Mouse (Mus musculus): ENCODE data around the gene Ctnnbip1.

DNA sequence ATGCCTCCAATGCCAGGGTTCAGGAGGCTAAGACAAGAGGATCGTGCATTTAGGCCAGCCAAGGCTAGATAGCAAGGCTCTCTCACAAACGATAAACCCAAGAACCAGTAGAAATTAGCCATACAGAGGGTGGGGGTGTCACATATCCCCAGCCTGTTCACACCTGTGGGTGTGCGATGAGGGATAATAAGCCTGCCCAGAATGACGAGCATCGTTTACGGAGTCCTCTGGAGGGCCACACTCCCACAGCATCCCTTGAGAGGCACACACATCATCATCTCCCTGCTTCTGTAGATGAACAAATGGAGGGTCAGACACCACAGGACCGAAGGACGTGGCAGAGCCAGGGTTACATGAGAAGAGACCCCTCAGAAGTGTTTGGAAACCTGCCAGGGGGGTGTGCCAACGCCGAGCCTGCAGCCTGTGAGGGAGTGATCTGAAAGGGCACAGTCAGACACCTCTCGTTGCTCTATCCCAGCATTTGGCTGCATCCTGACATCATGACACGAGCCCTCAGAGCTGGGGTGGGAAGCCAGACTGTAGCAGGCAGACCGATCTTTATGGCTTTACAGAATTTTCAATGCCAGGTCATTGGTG is 60.1 kb downstream of the Ctnnbip1 start:
- TF ChIP-seq CTCF (IDR thresholded peaks at IDR 0.05; ENCODE audit: control insufficient read depth, insufficient read depth, insufficient replicate concordance, low read depth, low read length) (no peak), POLR2A (IDR thresholded peaks at IDR 0.05; ENCODE audit: control insufficient read depth, low read depth, low read length) (no peak)
